Mouse (Mus musculus): Measurements from ENCODE around the gene Fgf3.
A peak's percentile ranks its signal among the peaks of the same experiment; 100 is the strongest.
"Not testable (repeated sequence)": the region's sequence is repeated elsewhere in the genome, so short reads cannot be mapped to it uniquely, and the experiment has no call there.

Gene Fgf3

GRCm38 (mm10) chr7:144858702-144859101, 20.8 kb downstream of the Fgf3 start:
- DNase-seq = no peak

DNA sequence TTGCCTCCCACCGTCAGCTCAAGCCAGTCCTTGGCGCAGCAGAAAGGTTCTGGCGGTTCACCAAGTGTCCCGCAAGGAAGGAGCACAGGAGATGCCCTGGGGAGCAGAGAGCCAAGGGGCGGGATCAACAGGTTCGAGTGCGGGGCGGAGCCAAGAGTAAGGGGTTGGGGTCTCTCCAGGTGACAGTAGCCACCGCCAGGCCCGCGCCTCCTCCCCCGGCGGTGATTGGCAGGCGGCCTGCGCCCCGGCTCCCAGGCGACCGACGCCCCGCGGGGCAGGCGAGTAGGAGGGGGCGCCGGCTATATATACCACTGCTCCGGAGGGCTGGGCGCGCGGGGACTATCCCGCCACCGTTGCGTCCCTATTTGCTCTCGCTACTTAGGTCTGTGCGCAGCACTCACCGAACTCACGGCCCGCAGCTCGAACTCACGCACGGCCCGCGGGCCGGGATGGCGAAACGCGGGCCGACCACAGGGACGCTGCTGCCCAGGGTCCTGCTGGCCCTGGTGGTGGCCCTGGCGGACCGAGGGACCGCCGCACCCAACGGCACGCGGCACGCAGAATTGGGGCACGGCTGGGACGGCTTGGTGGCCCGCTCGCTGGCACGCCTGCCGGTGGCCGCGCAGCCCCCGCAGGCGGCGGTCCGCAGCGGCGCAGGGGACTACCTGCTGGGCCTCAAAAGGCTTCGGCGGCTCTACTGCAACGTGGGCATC, 23.3 kb downstream of the Fgf3 start:
- no peak for DNase-seq

- no peak for DNase-seq
Measured at GRCm38 (mm10) chr7:144861769-144862070, 23.8 kb downstream of the Fgf3 start.

DNA sequence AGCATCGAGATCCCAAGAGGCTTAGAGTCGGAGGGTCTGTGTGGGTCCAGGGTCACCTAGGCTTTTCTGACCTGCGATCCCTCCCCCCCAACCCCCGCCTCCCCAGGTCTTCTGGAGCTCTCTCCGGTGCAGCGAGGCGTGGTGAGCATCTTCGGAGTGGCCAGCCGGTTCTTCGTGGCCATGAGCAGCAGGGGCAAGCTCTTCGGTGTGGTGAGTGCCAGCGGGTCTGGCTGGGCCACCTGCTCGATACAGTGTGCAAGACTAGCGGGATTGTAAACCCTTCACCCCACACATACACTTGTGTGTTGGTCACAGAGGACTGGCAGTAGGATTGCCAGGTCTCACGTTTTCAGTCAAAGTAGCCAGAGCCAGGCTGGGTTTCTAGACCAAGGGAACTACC, 24.2 kb downstream of the Fgf3 start:
- no peak for DNase-seq

GRCm38 (mm10) chr7:144862712-144863111, 24.8 kb downstream of the Fgf3 start:
- no peak for DNase-seq

- DNase-seq = no peak
Measured at GRCm38 (mm10) chr7:144863196-144863595, 25.3 kb downstream of the Fgf3 start.

GRCm38 (mm10) chr7:144864160-144864670, 26.3 kb downstream of the Fgf3 start:
- no peak for DNase-seq

GRCm38 (mm10) chr7:144867161-144867560, 29.3 kb downstream of the Fgf3 start:
- DNase-seq = no peak

DNA sequence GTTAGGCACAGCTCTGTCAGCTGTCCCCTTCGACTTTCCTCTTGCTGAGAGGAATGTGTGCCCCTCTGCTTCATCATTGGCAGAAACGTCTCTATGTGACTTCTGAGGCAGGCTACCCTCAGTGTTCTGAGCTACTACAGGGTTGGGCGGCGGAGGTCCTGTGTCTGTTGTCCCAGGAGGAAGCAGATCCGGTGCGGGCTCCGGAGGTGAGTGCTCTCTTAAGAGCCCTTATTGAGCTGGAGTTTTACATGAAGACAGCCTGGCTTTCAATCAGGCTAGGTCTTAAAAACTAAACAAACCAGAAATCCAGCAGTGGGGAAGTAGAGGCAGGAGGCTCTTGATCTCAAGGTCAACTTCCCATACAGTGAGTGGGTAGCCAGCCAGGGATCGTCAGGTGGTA, 29.7 kb downstream of the Fgf3 start:
- DNase-seq = no peak

DNA sequence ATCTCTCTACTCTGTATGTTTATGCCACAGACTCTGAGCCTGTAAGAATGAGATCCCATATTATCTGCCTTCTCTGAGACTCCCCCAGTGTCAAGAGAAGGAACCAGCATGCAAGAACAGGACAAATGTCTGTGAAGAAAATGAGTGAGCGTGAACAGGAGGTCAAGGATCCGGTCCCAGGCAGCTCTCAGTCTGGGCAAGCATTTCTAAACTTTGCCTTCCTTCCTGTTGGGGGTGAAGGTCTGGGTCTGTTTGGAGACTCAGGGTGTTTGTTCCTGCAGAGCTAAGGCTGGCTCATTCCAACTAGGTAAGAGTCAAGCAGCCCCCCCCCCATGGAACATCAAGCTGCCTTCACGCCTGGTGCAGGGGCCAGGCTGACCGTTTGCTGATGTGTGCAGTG, 34.5 kb downstream of the Fgf3 start:
- peak; percentile 33 for DNase-seq

- DNase-seq = no peak
Measured at GRCm38 (mm10) chr7:144873160-144873559, 35.3 kb downstream of the Fgf3 start.

DNA sequence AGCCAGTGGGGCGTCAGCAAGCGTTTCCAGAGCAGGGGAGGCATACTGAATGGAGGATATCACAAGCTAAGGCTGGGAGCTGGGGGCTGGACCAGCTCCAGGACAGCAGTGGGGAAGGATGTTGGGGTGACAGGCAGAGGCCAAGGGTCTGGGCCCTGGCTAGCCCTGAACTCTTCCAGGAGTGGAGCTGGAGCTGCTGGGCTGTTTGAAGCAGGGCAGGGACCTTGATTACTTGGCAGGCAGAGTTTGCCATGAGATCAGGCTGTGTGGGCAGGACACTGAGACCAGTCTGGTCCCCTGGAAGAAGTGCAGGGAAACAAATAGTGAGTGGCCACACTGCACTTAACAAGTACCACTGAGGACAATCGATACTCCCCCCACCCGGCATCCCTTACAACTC, 36.3 kb downstream of the Fgf3 start:
- no peak for DNase-seq

DNA sequence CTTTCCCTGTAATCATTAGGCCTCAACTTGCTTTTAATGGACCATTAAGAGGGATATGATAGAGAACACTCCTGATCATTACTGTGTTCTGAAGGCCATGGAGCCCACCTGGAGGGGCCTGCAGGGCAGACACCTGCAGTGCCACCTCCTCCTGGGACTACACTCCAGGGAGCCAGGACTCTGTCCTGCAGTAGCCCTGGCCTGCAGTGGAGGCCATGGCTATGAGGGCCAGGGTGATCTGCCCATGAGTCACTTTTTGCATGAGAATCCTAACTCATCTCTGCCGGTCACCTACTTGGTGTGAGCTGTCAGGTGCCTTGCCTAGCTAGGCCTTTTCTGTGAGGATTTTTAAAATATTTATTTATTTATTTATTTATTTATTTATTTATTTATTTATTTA, 40.5 kb downstream of the Fgf3 start:
- DNase-seq = no peak

GRCm38 (mm10) chr7:144883106-144883505, 45.2 kb downstream of the Fgf3 start:
- DNase-seq = no peak

GRCm38 (mm10) chr7:144887672-144888071, 49.8 kb downstream of the Fgf3 start:
- no peak for DNase-seq

DNA sequence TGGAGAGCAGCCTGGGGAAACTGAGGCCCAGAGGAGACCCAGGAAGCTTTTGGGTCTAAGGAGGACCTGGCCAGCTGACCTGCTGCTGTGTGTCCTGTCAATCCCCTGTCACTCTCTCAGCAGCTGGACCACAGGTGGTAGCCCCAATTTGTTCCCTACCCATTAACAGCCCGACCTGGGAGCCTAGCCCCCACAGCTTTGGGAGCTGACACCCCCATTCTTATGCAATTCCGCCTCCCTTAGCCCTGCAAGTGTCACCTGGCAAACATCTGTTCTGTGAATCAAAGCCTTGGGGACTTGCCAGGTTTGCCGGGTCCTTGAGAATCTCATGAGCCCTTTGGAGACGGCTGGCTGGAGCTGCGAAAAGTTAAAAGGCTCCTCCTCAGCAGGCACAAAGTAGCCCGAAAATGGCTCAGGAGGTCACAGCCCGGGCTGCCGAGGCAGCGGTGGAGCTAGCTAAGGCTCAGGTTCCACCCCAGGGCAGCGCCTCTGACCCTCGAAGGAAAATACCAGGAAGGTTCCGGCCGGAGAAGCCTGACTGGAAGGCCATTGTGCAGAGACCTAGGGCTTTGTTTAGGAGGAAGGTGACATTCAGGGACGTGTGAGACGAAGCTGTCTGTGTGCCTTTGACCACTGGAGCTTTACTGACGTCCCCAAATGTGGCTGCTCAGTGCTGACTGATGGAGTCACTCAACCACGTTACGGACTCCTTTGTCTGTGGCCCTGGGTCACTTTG, 50.8 kb downstream of the Fgf3 start:
- peak; percentile 52 for DNase-seq

GRCm38 (mm10) chr7:144890661-144891060, 52.8 kb downstream of the Fgf3 start:
- DNase-seq = not testable (repeated sequence)

GRCm38 (mm10) chr7:144891863-144892262, 54.0 kb downstream of the Fgf3 start:
- DNase-seq = no peak

GRCm38 (mm10) chr7:144892322-144892721, 54.4 kb downstream of the Fgf3 start:
- DNase-seq = no peak
